Comparison of ENCODE assay signal across 8 mouse cellular contexts in the genomic region with DNA sequence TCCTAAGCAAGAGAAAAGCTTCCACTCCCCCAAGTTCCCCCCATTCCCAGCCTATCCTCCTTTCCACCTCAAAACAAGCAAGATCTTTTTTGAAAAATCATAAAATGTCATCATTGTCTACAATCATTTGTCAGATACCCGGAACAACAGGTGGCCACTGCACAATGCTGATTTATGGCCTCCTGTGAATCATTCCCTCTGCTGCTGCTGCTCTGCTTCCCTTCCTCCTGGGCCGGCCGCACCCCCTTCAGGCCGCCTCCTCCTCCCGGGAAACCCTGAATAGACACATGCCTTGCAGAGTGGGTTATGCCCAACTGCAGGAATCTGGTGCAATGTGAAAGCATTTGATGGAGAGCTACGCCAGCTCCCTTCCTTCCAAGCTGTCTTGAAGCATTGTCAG. TPM values are rescaled to one million over a fixed set of nuclear protein-coding genes. Genes with fewer than 3 reads are reported as not detected.
DNase-seq lines count a peak whose midpoint lies in the region; ATAC-seq lines count a peak whose summit lies in the region.

No protein-coding gene starts in this region.

- H3K9me3 ChIP-seq in neural tube, embryonic 15.5 days (replicated peaks) = no peaks in the 10 kb centered on the region

- intact Hi-C loops in heart, postnatal 25 days (cut with DNase I) = no loop called here

- H3K4me1 ChIP-seq in neural tube, embryonic 15.5 days = peaks cover 76% of the 10 kb centered on the region

- H3K27me3 ChIP-seq in neural tube, embryonic 15.5 days (replicated peaks) = no peaks in the 10 kb centered on the region

- no peak for ATAC-seq in cerebellum, adult (ENCODE audit: insufficient number of reproducible peaks, low FRiP score, low TSS enrichment)
- ATAC-seq in neural tube, embryonic 15.5 days (ENCODE audit: low FRiP score) = no peak

- H3K4me2 ChIP-seq in neural tube, embryonic 15.5 days = peak overlapping the region; percentile 93

- 4% methylated on average over 6 of the region's 6 CpGs for WGBS in neural tube, embryonic 15.5 days

- peak overlapping the region; percentile 88 for H3K4me3 ChIP-seq in neural tube, embryonic 15.5 days (replicated peaks)

- H3K36me3 ChIP-seq in neural tube, embryonic 15.5 days = 0 out of 2 replicates have a peak, but pooled peaks cover 3% of the 10 kb centered on the region

- H3K27ac ChIP-seq in neural tube, embryonic 15.5 days (replicated peaks) = peak overlapping the region; percentile 60

- peak; percentile 57 for DNase-seq in cerebellum, adult 11 months
- peak; percentile 24 for DNase-seq in embryo, embryonic 9.5 days (ENCODE audit: extremely low spot score)
- DNase-seq in layer of hippocampus, adult 18-20 months (ENCODE audit: low spot score in 2 of 2) = peak; percentile 78 to 85
- DNase-seq in spleen, postnatal 10 days (ENCODE audit: low spot score in 2 of 2) = no peak
- DNase-seq in heart, postnatal 25 days (ENCODE audit: low spot score) = no peak
- DNase-seq in lung, postnatal 36 days = no peak

- H3K9ac ChIP-seq in neural tube, embryonic 15.5 days (replicated peaks) = peak overlapping the region; percentile 49

RNA-seq across cellular contexts. Expression of a gene that starts 3.0 kb away (rescaled TPM):
- total RNA-seq in layer of hippocampus, adult 18-20 months (2021) = 100 to 1,000 TPM in 1 of 2 experiments, 10 to 100 TPM in 1; 97.7 to 101 TPM
- polyA plus RNA-seq in neural tube, embryonic 15.5 days (2015; fragmentation: Nextera tagmentation; extraction: Ambion mirVana) = 7.2 and 8.5 TPM in 2 replicates
- under 1 TPM; 0.23 to 0.36 TPM for total RNA-seq in heart, postnatal 25 days (2021)

Comparison
In these comparisons a context has a peak if more than half of its experiments do, and no peak if none do; other contexts are left out.
1. DNase-seq: peak in cerebellum, adult 11 months (single experiment), embryo, embryonic 9.5 days (single experiment) and layer of hippocampus, adult 18-20 months (2 of 2); none in spleen, postnatal 10 days (0 of 2), heart, postnatal 25 days (single experiment) and lung, postnatal 36 days (single experiment).
2. RNA of a gene that starts 3.0 kb away (total RNA-seq): 97.7 to 101 TPM in layer of hippocampus, adult 18-20 months; 0.23 to 0.36 TPM in heart, postnatal 25 days; every median in the first group is over 10 times any median in the second.